Mouse (Mus musculus) frontal cortex, postnatal 14 days (tissue): Measurements from ENCODE around the gene Cgn.
"Not testable (repeated sequence)": the region's sequence is repeated elsewhere in the genome, so short reads cannot be mapped to it uniquely, and the experiment has no call there.

ENCODE experiments used
- DNase-seq, 2 experiments: peaks; one replicate each; pipeline ENCODE4 v3.0.0; 2022; ENCODE audit warnings: low spot score in 2 of 2

Gene Cgn

GRCm38 (mm10) chr3:94789516-94789915 is 3.2 kb upstream of the Cgn start:
- no peak for DNase-seq

GRCm38 (mm10) chr3:94789071-94789470 is 2.8 kb upstream of the Cgn start:
- DNase-seq = no peak

- no peak for DNase-seq
These were observed 959 bp upstream of the Cgn start for GRCm38 (mm10) chr3:94787122-94787780.

- DNase-seq = no peak
These were observed 334 bp downstream of the Cgn start for GRCm38 (mm10) chr3:94785958-94786357.

- DNase-seq = no peak
These were observed 2.1 kb downstream of the Cgn start for GRCm38 (mm10) chr3:94784171-94784701.

- DNase-seq = no peak
These were observed 2.8 kb downstream of the Cgn start for GRCm38 (mm10) chr3:94783462-94783931.

- DNase-seq = no peak
These were observed 3.4 kb downstream of the Cgn start for GRCm38 (mm10) chr3:94782936-94783335.

- no peak for DNase-seq
These were observed 4.9 kb downstream of the Cgn start for GRCm38 (mm10) chr3:94781356-94781755.

- no peak for DNase-seq
These were observed 10.4 kb downstream of the Cgn start for GRCm38 (mm10) chr3:94775886-94776285.

GRCm38 (mm10) chr3:94774039-94774438 is 12.3 kb downstream of the Cgn start:
- DNase-seq = no peak

GRCm38 (mm10) chr3:94765456-94765855 is 20.8 kb downstream of the Cgn start:
- DNase-seq = not testable (repeated sequence)

- DNase-seq = not testable (repeated sequence)
These were observed 21.6 kb downstream of the Cgn start for GRCm38 (mm10) chr3:94764545-94765292.

- DNase-seq = not testable (repeated sequence)
These were observed 27.9 kb downstream of the Cgn start for GRCm38 (mm10) chr3:94758427-94758826.

GRCm38 (mm10) chr3:94758056-94758409 is 28.3 kb downstream of the Cgn start:
- DNase-seq = not testable (repeated sequence)

- DNase-seq = not testable (repeated sequence)
These were observed 28.8 kb downstream of the Cgn start for GRCm38 (mm10) chr3:94757251-94758055.

- no peak for DNase-seq
These were observed 40.6 kb downstream of the Cgn start for GRCm38 (mm10) chr3:94745691-94746090.

GRCm38 (mm10) chr3:94723637-94724036 is 62.7 kb downstream of the Cgn start:
- DNase-seq = not testable (repeated sequence)

- not testable (repeated sequence) for DNase-seq
These were observed 68.0 kb downstream of the Cgn start for GRCm38 (mm10) chr3:94718253-94718652.

GRCm38 (mm10) chr3:94713424-94713823 is 72.9 kb downstream of the Cgn start:
- not testable (repeated sequence) for DNase-seq

- not testable (repeated sequence) for DNase-seq
These were observed 75.7 kb downstream of the Cgn start for GRCm38 (mm10) chr3:94710591-94710990.
